Mouse (Mus musculus): Measurements from ENCODE around the gene Ubl4b. TPM values are rescaled to one million over a fixed set of nuclear protein-coding genes. Genes with fewer than 3 reads are reported as not detected.

The Ubl4b gene
- polyA plus RNA-seq, 1 experiment from 2014 or later = not detected

GRCm38 (mm10) chr3:107577810-107578390 lies 23.0 kb upstream of the Ubl4b start:
- no peak for DNase-seq (ENCODE audit: low spot score)

GRCm38 (mm10) chr3:107576807-107577206 lies 21.9 kb upstream of the Ubl4b start:
- Histone ChIP-seq H3K4me1 (replicated peaks; ENCODE audit: control insufficient read depth, insufficient read depth, low read length) (no peaks in the 10 kb centered on the region), H3K9me3 (ENCODE audit: control insufficient read depth, low read length) (no peaks in the 10 kb centered on the region), H3K27me3 (replicated peaks; ENCODE audit: control insufficient read depth, insufficient read depth, low read length) (peaks cover 32% of the 10 kb centered on the region), H3K36me3 (ENCODE audit: control insufficient read depth, insufficient read depth, low read length) (no peaks in the 10 kb centered on the region), H3K4me2 (ENCODE audit: low read length) (no peak overlapping the region), H3K9ac (ENCODE audit: low read length) (no peak overlapping the region), H3K4me3 (ENCODE audit: low read depth, low read length) (no peak overlapping the region), H3K27ac (ENCODE audit: low read depth) (no peak overlapping the region)
- ATAC-seq (replicated peaks; ENCODE audit: low FRiP score, low TSS enrichment, low read depth) (no peak), DNase-seq (ENCODE audit: low spot score) (no peak)
- 86% methylated on average over 3 of the region's 3 CpGs for whole genome bisulfite sequencing

More at GRCm38 (mm10) chr3:107577810-107578390, 23.0 kb upstream of the Ubl4b start:
- H3K9ac ChIP-seq (ENCODE audit: low read length) = no peak overlapping the region
- no peak overlapping the region for H3K4me2 ChIP-seq (ENCODE audit: low read length)
- H3K27ac ChIP-seq (ENCODE audit: low read depth) = no peak overlapping the region
- WGBS = 28% methylated on average over 3 of the region's 3 CpGs
- peaks cover 43% of the 10 kb centered on the region for H3K27me3 ChIP-seq (replicated peaks; ENCODE audit: control insufficient read depth, insufficient read depth, low read length)
- H3K4me1 ChIP-seq (replicated peaks; ENCODE audit: control insufficient read depth, insufficient read depth, low read length) = peaks cover 3% of the 10 kb centered on the region; the same call in 1 of the 2 replicates
- no peaks in the 10 kb centered on the region for H3K9me3 ChIP-seq (ENCODE audit: control insufficient read depth, low read length)
- H3K36me3 ChIP-seq (ENCODE audit: control insufficient read depth, insufficient read depth, low read length) = no peaks in the 10 kb centered on the region
- no peak for ATAC-seq (replicated peaks; ENCODE audit: low FRiP score, low TSS enrichment, low read depth)
- no peak overlapping the region for H3K4me3 ChIP-seq (ENCODE audit: low read depth, low read length)

GRCm38 (mm10) chr3:107571205-107571604 lies 16.3 kb upstream of the Ubl4b start:
- ATAC-seq (replicated peaks; ENCODE audit: low FRiP score, low TSS enrichment, low read depth) (no peak), DNase-seq (ENCODE audit: low spot score) (no peak)
- no peaks in the 10 kb centered on the region for H3K36me3 ChIP-seq (ENCODE audit: control insufficient read depth, insufficient read depth, low read length)
- H3K27me3 ChIP-seq (replicated peaks; ENCODE audit: control insufficient read depth, insufficient read depth, low read length) = peaks cover 7% of the 10 kb centered on the region; the same call in 1 of the 2 replicates
- H3K9me3 ChIP-seq (ENCODE audit: control insufficient read depth, low read length) = no peaks in the 10 kb centered on the region
- WGBS = 49% methylated on average over 2 of the region's 2 CpGs
- H3K4me1 ChIP-seq (replicated peaks; ENCODE audit: control insufficient read depth, insufficient read depth, low read length) = no peaks in the 10 kb centered on the region
- H3K27ac ChIP-seq (ENCODE audit: low read depth) = no peak overlapping the region
- no peak overlapping the region for H3K9ac ChIP-seq (ENCODE audit: low read length)
- H3K4me2 ChIP-seq (ENCODE audit: low read length) = no peak overlapping the region
- H3K4me3 ChIP-seq (ENCODE audit: low read depth, low read length) = no peak overlapping the region

- H3K4me2 ChIP-seq (ENCODE audit: low read length) = no peak overlapping the region
- H3K36me3 ChIP-seq (ENCODE audit: control insufficient read depth, insufficient read depth, low read length) = no peaks in the 10 kb centered on the region
- no peaks in the 10 kb centered on the region for H3K4me1 ChIP-seq (replicated peaks; ENCODE audit: control insufficient read depth, insufficient read depth, low read length)
- peaks cover 13% of the 10 kb centered on the region; the same call in 1 of the 2 replicates for H3K27me3 ChIP-seq (replicated peaks; ENCODE audit: control insufficient read depth, insufficient read depth, low read length)
- ATAC-seq (replicated peaks; ENCODE audit: low FRiP score, low TSS enrichment, low read depth) = no peak
- H3K9ac ChIP-seq (ENCODE audit: low read length) = no peak overlapping the region
- 65% methylated on average over 4 of the region's 4 CpGs for WGBS
- H3K4me3 ChIP-seq (ENCODE audit: low read depth, low read length) = no peak overlapping the region
- no peak for DNase-seq (ENCODE audit: low spot score)
- H3K9me3 ChIP-seq (ENCODE audit: control insufficient read depth, low read length) = no peaks in the 10 kb centered on the region
- no peak overlapping the region for H3K27ac ChIP-seq (ENCODE audit: low read depth)
These were observed 13.8 kb upstream of the Ubl4b start for GRCm38 (mm10) chr3:107568721-107569120.

- Histone ChIP-seq H3K27ac (ENCODE audit: low read depth) (no peak overlapping the region), H3K4me3 (ENCODE audit: low read depth, low read length) (no peak overlapping the region), H3K27me3 (replicated peaks; ENCODE audit: control insufficient read depth, insufficient read depth, low read length) (peaks cover 13% of the 10 kb centered on the region; the same call in 1 of the 2 replicates), H3K36me3 (ENCODE audit: control insufficient read depth, insufficient read depth, low read length) (no peaks in the 10 kb centered on the region), H3K9ac (ENCODE audit: low read length) (no peak overlapping the region), H3K4me1 (replicated peaks; ENCODE audit: control insufficient read depth, insufficient read depth, low read length) (no peaks in the 10 kb centered on the region), H3K4me2 (ENCODE audit: low read length) (no peak overlapping the region), H3K9me3 (ENCODE audit: control insufficient read depth, low read length) (no peaks in the 10 kb centered on the region)
- ATAC-seq (replicated peaks; ENCODE audit: low FRiP score, low TSS enrichment, low read depth) = no peak
- WGBS = 82% methylated on average over 7 of the region's 7 CpGs
- DNase-seq (ENCODE audit: low spot score) = no peak
These were observed 12.9 kb upstream of the Ubl4b start for GRCm38 (mm10) chr3:107567766-107568165.

- H3K9me3 ChIP-seq (ENCODE audit: control insufficient read depth, low read length) = no peaks in the 10 kb centered on the region
- no peak overlapping the region for H3K4me3 ChIP-seq (ENCODE audit: low read depth, low read length)
- 18% methylated on average over 3 of the region's 3 CpGs for WGBS
- H3K27me3 ChIP-seq (replicated peaks; ENCODE audit: control insufficient read depth, insufficient read depth, low read length) = peaks cover 13% of the 10 kb centered on the region; the same call in 1 of the 2 replicates
- H3K9ac ChIP-seq (ENCODE audit: low read length) = no peak overlapping the region
- H3K36me3 ChIP-seq (ENCODE audit: control insufficient read depth, insufficient read depth, low read length) = no peaks in the 10 kb centered on the region
- H3K4me1 ChIP-seq (replicated peaks; ENCODE audit: control insufficient read depth, insufficient read depth, low read length) = no peaks in the 10 kb centered on the region
- no peak overlapping the region for H3K27ac ChIP-seq (ENCODE audit: low read depth)
- DNase-seq (ENCODE audit: low spot score) = no peak
- no peak for ATAC-seq (replicated peaks; ENCODE audit: low FRiP score, low TSS enrichment, low read depth)
- H3K4me2 ChIP-seq (ENCODE audit: low read length) = no peak overlapping the region
These were observed 10.5 kb upstream of the Ubl4b start for GRCm38 (mm10) chr3:107565331-107565730.

- ATAC-seq (replicated peaks; ENCODE audit: low FRiP score, low TSS enrichment, low read depth) = no peak
- H3K27ac ChIP-seq (ENCODE audit: low read depth) = no peak overlapping the region
- peaks cover 13% of the 10 kb centered on the region; the same call in 1 of the 2 replicates for H3K27me3 ChIP-seq (replicated peaks; ENCODE audit: control insufficient read depth, insufficient read depth, low read length)
- no peaks in the 10 kb centered on the region for H3K4me1 ChIP-seq (replicated peaks; ENCODE audit: control insufficient read depth, insufficient read depth, low read length)
- H3K9ac ChIP-seq (ENCODE audit: low read length) = no peak overlapping the region
- WGBS = 37% methylated on average over 4 of the region's 4 CpGs
- no peaks in the 10 kb centered on the region for H3K9me3 ChIP-seq (ENCODE audit: control insufficient read depth, low read length)
- no peaks in the 10 kb centered on the region for H3K36me3 ChIP-seq (ENCODE audit: control insufficient read depth, insufficient read depth, low read length)
- H3K4me2 ChIP-seq (ENCODE audit: low read length) = no peak overlapping the region
- no peak for DNase-seq (ENCODE audit: low spot score)
- no peak overlapping the region for H3K4me3 ChIP-seq (ENCODE audit: low read depth, low read length)
These were observed 9.0 kb upstream of the Ubl4b start for GRCm38 (mm10) chr3:107563880-107564279.

- WGBS = 57% methylated on average over 4 of the region's 4 CpGs
- no peak overlapping the region for H3K9ac ChIP-seq (ENCODE audit: low read length)
- no peaks in the 10 kb centered on the region for H3K4me1 ChIP-seq (replicated peaks; ENCODE audit: control insufficient read depth, insufficient read depth, low read length)
- H3K36me3 ChIP-seq (ENCODE audit: control insufficient read depth, insufficient read depth, low read length) = no peaks in the 10 kb centered on the region
- ATAC-seq (replicated peaks; ENCODE audit: low FRiP score, low TSS enrichment, low read depth) = no peak
- H3K27me3 ChIP-seq (replicated peaks; ENCODE audit: control insufficient read depth, insufficient read depth, low read length) = 0 out of 2 replicates have a peak, but pooled peaks cover 6% of the 10 kb centered on the region
- no peak overlapping the region for H3K27ac ChIP-seq (ENCODE audit: low read depth)
- DNase-seq (ENCODE audit: low spot score) = no peak
- no peak overlapping the region for H3K4me3 ChIP-seq (ENCODE audit: low read depth, low read length)
- no peaks in the 10 kb centered on the region for H3K9me3 ChIP-seq (ENCODE audit: control insufficient read depth, low read length)
- H3K4me2 ChIP-seq (ENCODE audit: low read length) = no peak overlapping the region
These were observed 7.7 kb upstream of the Ubl4b start for GRCm38 (mm10) chr3:107562591-107562990.

- Histone ChIP-seq H3K4me2 (ENCODE audit: low read length) (no peak overlapping the region), H3K36me3 (ENCODE audit: control insufficient read depth, insufficient read depth, low read length) (no peaks in the 10 kb centered on the region), H3K9ac (ENCODE audit: low read length) (no peak overlapping the region), H3K4me1 (replicated peaks; ENCODE audit: control insufficient read depth, insufficient read depth, low read length) (no peaks in the 10 kb centered on the region), H3K9me3 (ENCODE audit: control insufficient read depth, low read length) (no peaks in the 10 kb centered on the region), H3K27me3 (replicated peaks; ENCODE audit: control insufficient read depth, insufficient read depth, low read length) (0 out of 2 replicates have a peak, but pooled peaks cover 9% of the 10 kb centered on the region), H3K27ac (ENCODE audit: low read depth) (no peak overlapping the region), H3K4me3 (ENCODE audit: low read depth, low read length) (no peak overlapping the region)
- no peak for ATAC-seq (replicated peaks; ENCODE audit: low FRiP score, low TSS enrichment, low read depth)
- WGBS = 46% methylated on average over 2 of the region's 2 CpGs
- DNase-seq (ENCODE audit: low spot score) = no peak
These were observed 7.2 kb upstream of the Ubl4b start for GRCm38 (mm10) chr3:107562104-107562503.

Data from intestine, embryonic 14.5 days (tissue).